Mouse (Mus musculus) lung, postnatal 36 days (tissue): Measurements from ENCODE around the gene Kcnk2.
A peak's percentile ranks its signal among the peaks of the same experiment; 100 is the strongest.

Experiments
- DNase-seq: peaks from one replicate; pipeline ENCODE4 v3.0.0; 2022; ENCODE audit warnings: mixed read lengths

The Kcnk2 gene

GRCm38 (mm10) chr1:189214477-189214876 lies 187.6 kb downstream of the Kcnk2 start:
- no peak for DNase-seq

GRCm38 (mm10) chr1:189209715-189210108 lies 192.4 kb downstream of the Kcnk2 start:
- DNase-seq, result no peak

GRCm38 (mm10) chr1:189209029-189209714 lies 192.9 kb downstream of the Kcnk2 start:
- no peak for DNase-seq

- no peak for DNase-seq
Measured at GRCm38 (mm10) chr1:189208605-189209004, 193.5 kb downstream of the Kcnk2 start.

GRCm38 (mm10) chr1:189195758-189196157 lies 206.3 kb downstream of the Kcnk2 start:
- no peak for DNase-seq

GRCm38 (mm10) chr1:189187737-189188390 lies 214.2 kb downstream of the Kcnk2 start:
- DNase-seq, result no peak

GRCm38 (mm10) chr1:189185206-189185750 lies 216.8 kb downstream of the Kcnk2 start:
- DNase-seq, result no peak

- DNase-seq, result peak; percentile 42
Measured at GRCm38 (mm10) chr1:189177746-189178145, 224.3 kb downstream of the Kcnk2 start.

GRCm38 (mm10) chr1:189173479-189173878 lies 228.6 kb downstream of the Kcnk2 start:
- no peak for DNase-seq

GRCm38 (mm10) chr1:189171138-189171537 lies 230.9 kb downstream of the Kcnk2 start:
- DNase-seq, result peak; percentile 52

GRCm38 (mm10) chr1:189165756-189166155 lies 236.3 kb downstream of the Kcnk2 start:
- no peak for DNase-seq

- DNase-seq, result no peak
Measured at GRCm38 (mm10) chr1:189165141-189165540, 236.9 kb downstream of the Kcnk2 start.

GRCm38 (mm10) chr1:189164721-189165120 lies 237.4 kb downstream of the Kcnk2 start:
- DNase-seq, result no peak

GRCm38 (mm10) chr1:189164241-189164640 lies 237.8 kb downstream of the Kcnk2 start:
- no peak for DNase-seq
